Mouse (Mus musculus) adrenal gland, postnatal 25 days (tissue): ENCODE data around the gene Cyp1a1. TPM values are rescaled to one million over a fixed set of nuclear protein-coding genes. Genes with fewer than 3 reads are reported as not detected.
"Not testable (repeated sequence)": the region's sequence is repeated elsewhere in the genome, so short reads cannot be mapped to it uniquely, and the experiment has no call there.

Experiments used
- DNase-seq: peaks from one replicate; pipeline ENCODE4 v3.0.0; 2021; ENCODE audit warnings: mixed read lengths
- total RNA-seq: library from RNA; stranded (reverse); gene quantifications from 2 replicates; pipeline ENCODE4 v1.2.3, GENCODE M21; 2021

The Cyp1a1 gene
- total RNA-seq, 1 experiment from 2014 or later = 0.12 TPM

DNA sequence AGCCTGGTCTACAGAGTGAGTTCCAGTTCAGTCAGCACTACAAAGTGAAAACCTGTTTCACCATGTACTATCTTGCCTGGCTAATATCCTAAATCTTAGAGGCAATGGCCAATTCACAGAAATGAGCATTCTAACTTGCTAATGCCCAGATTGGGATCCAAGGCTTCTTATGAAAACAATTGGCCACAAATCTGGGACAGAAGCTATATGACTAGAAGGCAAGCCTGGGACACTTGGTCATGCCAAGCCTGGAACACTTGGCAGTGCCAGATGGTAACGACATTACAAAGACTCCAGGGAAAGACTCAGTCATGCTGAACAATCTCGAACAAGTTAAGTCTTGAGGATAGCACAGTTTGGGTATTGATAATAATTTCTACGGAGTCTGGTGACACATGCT is 18.8 kb downstream of the Cyp1a1 start:
- DNase-seq = no peak

DNA sequence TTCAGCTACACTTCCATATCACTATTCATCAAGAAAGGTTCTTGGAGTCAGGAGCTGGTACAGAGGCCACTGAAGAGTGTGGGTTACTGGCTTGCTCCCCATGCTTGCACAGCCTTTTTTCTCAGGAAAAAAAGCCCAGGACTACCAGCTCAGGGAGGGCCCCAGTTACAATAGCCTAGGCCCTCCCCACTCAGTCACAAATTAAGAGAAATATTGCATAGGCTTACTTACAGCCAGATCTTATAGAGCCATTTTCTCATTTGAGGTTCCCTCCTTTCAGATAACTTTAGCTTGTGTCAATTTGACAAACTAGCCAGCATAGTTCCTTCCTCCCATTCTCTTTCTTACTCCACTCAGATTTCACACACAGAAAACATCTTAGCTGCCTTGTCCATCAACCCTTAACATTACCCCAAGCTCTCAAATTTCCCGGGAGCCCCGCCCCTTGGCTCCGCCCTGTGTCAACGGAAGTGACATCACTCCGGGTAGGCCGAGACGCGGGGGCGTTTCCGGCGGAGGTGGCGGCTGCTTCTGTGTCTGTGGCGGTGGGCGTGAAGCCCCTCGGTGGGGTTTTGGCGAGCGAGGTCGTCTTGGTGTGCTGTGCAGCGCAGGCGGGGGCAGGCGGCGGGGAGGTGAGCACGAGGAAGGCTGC is 20.5 kb downstream of the Cyp1a1 start, which contains the start of gene Edc3:
Gene Edc3, plus strand, starts transcription at position 473 of the 652 bp plus-strand sequence.
- DNase-seq = peak; percentile 90

GRCm38 (mm10) chr9:57708720-57709274 is 21.1 kb downstream of the Cyp1a1 start:
- peak; percentile 23 for DNase-seq

GRCm38 (mm10) chr9:57710214-57710613 is 22.5 kb downstream of the Cyp1a1 start:
- DNase-seq = not testable (repeated sequence)

DNA sequence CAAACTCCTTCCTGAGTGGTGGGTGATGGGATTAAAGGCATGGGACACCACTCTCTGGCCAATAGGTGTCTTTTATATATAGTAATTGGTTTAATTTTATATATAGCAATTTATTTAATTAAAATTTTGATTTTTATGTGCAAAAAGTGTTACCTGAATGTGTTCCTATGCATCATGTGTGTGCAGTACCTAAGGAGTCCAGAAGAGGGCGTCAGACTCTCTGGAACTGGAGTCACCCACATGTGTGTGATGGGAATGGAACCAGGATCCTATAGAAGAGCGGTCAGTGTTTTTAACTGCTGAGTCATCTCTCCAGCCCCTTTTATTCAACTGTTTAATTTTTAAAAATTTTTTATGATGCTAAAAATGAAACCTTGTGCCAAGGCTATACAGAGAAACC is 24.5 kb downstream of the Cyp1a1 start:
- no peak for DNase-seq

GRCm38 (mm10) chr9:57718408-57718807 is 30.7 kb downstream of the Cyp1a1 start:
- DNase-seq = no peak

DNA sequence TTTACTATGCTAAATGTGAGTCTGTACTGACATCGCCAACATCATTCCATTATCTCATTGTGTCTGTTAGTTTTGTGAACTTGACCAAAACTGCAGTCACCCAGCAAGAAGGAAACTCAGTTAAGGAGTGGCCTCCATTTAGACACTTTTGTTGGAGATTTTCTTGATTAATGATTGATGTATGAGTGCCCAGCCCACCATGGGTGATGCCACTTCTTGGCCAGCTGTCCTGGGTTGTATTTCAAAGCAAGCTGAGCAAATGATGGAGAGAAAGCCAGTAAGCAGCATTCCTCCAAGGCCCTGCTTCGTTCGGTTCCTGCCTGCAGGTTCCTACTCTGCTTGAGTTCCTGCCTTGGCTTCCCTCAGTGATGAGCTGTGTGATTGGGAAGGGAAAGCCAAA is 33.0 kb downstream of the Cyp1a1 start:
- DNase-seq = no peak

GRCm38 (mm10) chr9:57722371-57722770 is 34.6 kb downstream of the Cyp1a1 start:
- DNase-seq = no peak

GRCm38 (mm10) chr9:57723315-57723715 is 35.6 kb downstream of the Cyp1a1 start:
- DNase-seq = peak; percentile 34

- no peak for DNase-seq
Measured at GRCm38 (mm10) chr9:57723796-57724195, 36.1 kb downstream of the Cyp1a1 start.

- DNase-seq = no peak
Measured at GRCm38 (mm10) chr9:57724701-57725100, 37.0 kb downstream of the Cyp1a1 start.

DNA sequence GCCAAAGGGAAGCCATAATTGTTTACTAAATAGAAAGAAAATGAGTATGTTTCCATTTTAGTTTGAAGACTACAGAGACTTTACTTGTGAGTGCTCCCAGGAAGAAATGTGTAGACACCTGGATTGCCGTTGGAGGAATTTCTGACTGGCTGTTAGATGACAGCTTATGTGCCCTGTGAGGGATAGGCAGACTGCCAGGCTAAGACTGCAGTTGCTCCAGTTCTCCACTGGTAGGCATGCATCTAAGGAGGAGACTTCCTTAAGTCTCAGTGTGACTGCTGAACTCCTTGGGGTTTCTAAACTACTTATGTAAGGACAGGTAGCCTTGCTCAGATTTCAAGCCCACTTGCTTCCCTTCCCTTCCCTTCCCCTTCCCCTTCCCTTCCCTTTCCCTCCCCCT is 40.6 kb downstream of the Cyp1a1 start:
- DNase-seq = no peak

DNA sequence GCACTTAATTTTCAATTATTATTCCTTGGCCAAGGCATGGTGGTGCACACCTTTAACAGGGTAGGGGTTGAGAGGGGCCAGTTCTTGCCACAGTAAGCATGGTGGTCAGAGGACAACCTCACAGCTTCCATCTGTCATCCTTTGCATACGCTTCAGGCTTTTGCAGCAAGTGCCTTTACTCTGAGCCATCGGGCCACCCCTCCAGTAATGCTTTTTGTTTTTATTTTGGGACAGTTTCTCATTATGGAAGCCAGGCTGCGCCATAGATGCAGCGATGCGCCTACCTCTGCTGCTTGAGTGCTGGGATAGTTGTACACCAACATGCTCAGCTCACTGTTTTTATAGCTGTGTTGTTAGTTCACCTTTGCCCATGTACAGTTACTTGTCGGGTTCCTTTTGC is 45.9 kb downstream of the Cyp1a1 start:
- no peak for DNase-seq

DNA sequence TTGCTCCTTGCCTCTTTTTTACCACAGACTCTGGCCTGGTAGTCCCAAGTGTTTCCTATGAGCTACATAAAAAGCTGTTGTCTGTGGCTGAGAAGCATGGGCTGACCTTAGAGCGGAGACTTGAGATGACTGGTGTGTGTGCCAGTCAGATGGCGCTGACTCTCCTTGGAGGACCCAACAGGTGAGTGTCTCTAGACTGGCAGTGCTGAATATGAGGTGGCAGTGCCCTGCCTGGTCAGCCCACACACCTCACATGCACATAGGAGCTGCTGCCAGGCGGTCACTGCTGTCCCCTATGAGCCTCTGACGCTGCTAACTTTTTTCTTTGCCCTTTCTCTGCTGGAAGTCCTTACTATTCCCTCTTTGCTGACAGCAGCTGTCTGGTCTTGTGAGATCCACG is 52.1 kb downstream of the Cyp1a1 start:
- DNase-seq = no peak

GRCm38 (mm10) chr9:57744462-57745091 is 56.8 kb downstream of the Cyp1a1 start:
- no peak for DNase-seq

- DNase-seq = no peak
Measured at GRCm38 (mm10) chr9:57747067-57747466, 59.3 kb downstream of the Cyp1a1 start.

- DNase-seq = no peak
Measured at GRCm38 (mm10) chr9:57748137-57748536, 60.4 kb downstream of the Cyp1a1 start.

- DNase-seq = no peak
Measured at GRCm38 (mm10) chr9:57748831-57749230, 61.1 kb downstream of the Cyp1a1 start.

DNA sequence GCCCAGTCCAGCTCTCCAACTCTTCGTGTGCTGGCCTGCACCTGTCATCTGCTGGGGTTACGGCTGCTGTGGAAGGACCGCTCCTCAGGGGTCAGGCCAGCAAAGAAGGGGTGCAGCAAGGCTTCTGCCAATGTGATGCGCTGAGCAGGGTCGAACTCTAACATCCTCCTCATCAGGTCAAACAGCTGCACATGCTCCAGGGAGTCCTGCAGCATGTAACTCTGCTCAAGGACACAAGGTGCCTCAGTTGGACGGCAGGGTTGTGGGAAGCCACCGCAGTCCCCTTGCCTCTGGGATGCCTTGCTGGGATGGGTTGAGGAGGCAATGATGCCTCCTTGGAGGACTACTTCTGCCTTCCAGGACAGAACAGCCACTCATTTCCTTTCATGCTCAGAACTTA is 63.2 kb downstream of the Cyp1a1 start:
- DNase-seq = no peak
